Mouse (Mus musculus) embryonic fibroblast, embryonic 13.5 days (primary cell): ENCODE measurements at regions not wholly inside any gene's neighbourhood (a gene's known extent, or its start where the extent isn't known, plus 50 kb on each side); places are given as distances from the start of the nearest gene placed in this dataset.

ENCODE experiments used
- H3K27ac ChIP-seq: 2 replicates; pipeline ENCODE4 v1.5.1; 2012; ENCODE audit warnings: low read length, control low read depth, inconsistent platforms; ENCODE audit not compliant: insufficient read depth
- H3K4me1 ChIP-seq: 2 replicates; pipeline ENCODE4 v1.6.1; 2011; ENCODE audit warnings: low read length; ENCODE audit not compliant: control insufficient read depth, insufficient read depth
- H3K4me3 ChIP-seq: 2 replicates; pipeline ENCODE4 v1.5.1; 2011; ENCODE audit warnings: mild to moderate bottlenecking, control low read depth, low read length; ENCODE audit not compliant: insufficient read depth
- CTCF ChIP-seq: IDR thresholded peaks from 2 replicates; pipeline ENCODE4 v1.5.1; 2011; ENCODE audit warnings: mild to moderate bottlenecking, control low read depth, low read length, moderate library complexity, borderline replicate concordance; ENCODE audit not compliant: insufficient read depth
- POLR2A ChIP-seq: IDR thresholded peaks from 2 replicates; pipeline ENCODE4 v1.6.1; 2011; ENCODE audit warnings: low read depth, mild to moderate bottlenecking, control low read depth, low read length, moderate library complexity

DNA sequence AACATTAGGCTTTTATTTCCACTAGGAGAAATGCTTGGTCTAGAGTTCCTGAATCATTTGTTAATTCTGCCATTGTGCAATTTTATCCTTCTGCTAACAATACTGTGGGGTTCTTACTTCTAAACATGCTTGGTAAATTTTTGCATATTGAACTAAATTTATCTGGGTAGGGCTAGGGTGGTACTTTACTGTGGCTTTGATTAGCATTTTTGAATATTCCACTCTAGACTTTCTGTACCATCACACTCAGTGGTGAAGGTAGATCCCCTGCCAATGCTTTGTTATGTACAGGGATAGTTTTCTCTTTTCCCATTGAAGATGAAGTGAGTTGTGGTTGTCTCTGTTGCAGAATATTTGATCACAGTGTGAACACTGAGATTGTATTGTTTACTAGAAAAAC is 497.1 kb downstream of the Fgf9 start:
- Histone ChIP-seq H3K4me3 (no peak overlapping the region), H3K27ac (no peak overlapping the region), H3K4me1 (no peaks in the 10 kb centered on the region)
- TF ChIP-seq CTCF = no peak

DNA sequence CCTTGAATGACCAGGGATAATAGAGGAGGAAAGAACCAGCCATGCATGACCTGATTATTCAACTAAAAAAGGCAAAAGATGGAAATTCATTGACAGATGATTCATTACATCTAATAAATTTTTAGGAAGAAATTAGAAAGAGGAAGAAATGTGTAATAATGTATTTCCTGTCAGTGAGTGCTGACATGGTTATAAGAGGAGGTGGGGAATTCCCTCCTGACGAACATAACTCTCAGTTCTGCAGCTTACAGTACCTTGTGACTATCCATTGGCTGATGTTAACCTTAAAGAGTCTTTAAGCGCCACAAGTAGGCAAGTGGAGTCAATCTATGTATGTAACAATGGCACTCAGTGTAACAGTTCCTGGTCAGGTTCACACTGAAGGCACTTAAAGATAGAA is 492.7 kb downstream of the Fgf9 start:
- no peak overlapping the region for H3K4me3 ChIP-seq
- no peaks in the 10 kb centered on the region for H3K4me1 ChIP-seq
- H3K27ac ChIP-seq = no peak overlapping the region
- no peak for TF ChIP-seq POLR2A

DNA sequence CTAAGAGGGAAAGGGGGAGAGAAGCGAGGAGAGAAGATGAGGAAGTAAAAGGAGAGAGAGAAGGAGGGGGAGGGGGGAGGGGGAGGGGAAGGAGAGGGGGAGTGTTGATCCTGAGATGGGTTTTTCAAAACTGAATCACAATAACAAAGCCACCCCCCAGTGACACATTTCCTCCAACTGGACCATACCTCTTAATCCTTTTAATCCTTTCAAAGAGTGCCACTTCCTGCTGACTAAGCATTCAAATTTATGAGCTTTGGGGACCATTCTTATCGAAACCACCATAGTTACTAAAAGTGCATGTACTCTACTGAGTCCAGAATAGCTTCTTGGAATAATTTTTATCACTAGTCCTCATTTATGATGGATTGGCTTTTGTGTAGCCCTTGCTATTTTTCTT is 480.4 kb downstream of the Fgf9 start:
- Histone ChIP-seq H3K27ac (no peak overlapping the region), H3K4me3 (no peak overlapping the region)
- no peak for TF ChIP-seq POLR2A
- no peak for TF ChIP-seq CTCF

DNA sequence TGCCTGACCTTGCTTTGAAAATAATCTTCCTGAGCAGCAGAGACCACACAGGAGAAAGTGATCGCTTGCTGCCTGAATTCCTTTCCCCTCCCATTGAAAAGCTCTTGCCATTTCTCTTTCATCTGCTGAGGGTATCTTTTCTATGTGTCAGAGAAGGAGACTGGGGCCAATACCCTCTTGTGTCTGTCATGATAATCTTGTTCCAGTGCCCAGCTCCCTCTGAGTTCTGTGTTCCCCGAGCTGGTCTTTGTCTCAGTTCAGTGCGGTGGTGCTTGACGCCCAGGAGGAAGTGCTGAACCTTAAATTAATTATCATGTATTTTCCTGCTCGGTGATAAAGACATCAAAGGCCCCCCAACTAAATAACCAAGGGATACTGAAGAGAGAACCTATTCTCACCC is 475.4 kb downstream of the Fgf9 start:
- TF ChIP-seq POLR2A = no peak
- TF ChIP-seq CTCF = no peak
- Histone ChIP-seq H3K27ac (no peak overlapping the region), H3K4me1 (no peaks in the 10 kb centered on the region)

More for the DNA sequence above, 480.4 kb downstream of the Fgf9 start:
- H3K4me1 ChIP-seq = no peaks in the 10 kb centered on the region

DNA sequence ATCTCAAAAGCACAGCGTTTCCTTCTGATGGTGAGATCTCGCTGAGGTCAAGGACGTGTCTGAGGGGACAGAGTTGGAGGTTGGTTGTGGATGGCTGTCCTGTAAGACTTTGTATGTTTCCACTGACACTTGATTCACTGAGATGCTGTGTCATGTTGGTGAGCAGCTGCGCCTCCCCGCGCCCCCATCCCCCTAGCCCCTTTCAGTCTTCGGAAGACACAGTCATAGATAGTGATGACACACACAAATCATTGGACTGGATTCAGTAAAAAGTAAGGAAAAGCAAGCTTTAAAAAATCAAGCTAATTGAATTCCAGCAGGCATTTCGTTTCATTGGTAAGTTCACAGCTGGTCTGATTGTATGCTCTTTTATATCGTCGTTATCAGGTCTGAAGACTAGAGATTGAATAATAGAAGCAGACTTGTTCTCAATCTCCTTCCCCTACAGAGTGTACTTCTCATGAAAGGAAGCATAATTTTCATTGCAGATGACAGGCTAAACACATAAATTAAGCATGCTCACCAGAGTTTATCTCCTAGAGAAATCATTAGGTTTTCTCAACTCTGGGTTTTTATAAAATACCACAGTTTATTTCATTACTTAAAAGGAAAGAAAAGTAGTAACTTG is 472.9 kb downstream of the Fgf9 start:
- H3K4me3 ChIP-seq = no peak overlapping the region
- TF ChIP-seq POLR2A (no peak), CTCF (no peak)
- no peaks in the 10 kb centered on the region for H3K4me1 ChIP-seq
- no peak overlapping the region for H3K27ac ChIP-seq

More for the DNA sequence above, 475.4 kb downstream of the Fgf9 start:
- H3K4me3 ChIP-seq = no peak overlapping the region

DNA sequence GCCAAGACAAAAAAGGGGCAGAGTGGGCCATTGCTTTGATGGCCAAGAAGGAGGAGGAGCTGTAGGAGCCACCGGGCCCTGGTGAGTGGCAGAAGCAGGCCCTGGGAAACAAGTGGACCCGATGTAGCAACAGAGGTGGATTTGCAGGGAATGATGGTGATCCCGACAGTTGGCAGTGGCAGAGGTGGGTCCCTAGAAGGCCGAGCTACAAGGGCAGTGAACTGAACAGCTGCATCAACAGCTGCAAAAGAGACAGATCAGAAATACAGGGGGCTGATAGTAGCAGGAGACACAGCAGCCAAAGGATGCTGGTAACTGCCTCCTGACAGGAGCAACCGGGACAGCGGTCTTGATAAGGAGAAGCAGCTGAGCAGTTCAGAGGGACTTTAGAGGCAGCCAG is 467.8 kb downstream of the Fgf9 start:
- H3K27ac ChIP-seq = no peak overlapping the region
- H3K4me3 ChIP-seq = no peak overlapping the region
- no peaks in the 10 kb centered on the region for H3K4me1 ChIP-seq
- no peak for TF ChIP-seq POLR2A
- TF ChIP-seq CTCF = no peak

DNA sequence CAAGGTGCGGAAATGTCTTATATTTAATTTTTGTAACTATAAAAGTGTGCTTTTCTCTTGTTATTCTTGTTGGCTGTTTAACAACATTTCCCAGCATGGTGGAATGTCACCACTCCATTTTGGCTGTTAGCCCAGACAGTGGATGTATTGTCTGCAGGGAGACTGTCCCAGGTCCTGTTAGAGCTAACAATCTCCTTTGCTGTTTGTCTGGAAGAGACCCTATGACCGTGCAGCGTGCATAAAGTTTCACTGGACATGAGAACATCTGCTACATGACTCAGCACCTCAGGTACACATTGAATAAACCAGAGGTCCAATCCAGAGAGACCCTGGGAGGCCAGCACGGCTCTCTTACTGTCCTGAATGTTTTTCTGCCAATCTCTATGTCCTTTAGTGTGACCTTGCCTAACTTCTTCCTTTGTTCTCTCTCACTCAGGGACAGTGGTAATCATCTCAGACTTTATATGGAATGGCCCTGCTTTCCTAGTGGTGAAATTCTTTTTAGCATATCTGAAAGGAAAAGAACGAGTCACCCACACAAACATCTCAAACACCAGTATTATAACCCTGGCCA is 450.7 kb downstream of the Fgf9 start:
- TF ChIP-seq POLR2A = no peak
- no peak for TF ChIP-seq CTCF
- Histone ChIP-seq H3K27ac (peak overlapping the region; percentile 63), H3K4me3 (no peak overlapping the region), H3K4me1 (peaks cover 21% of the 10 kb centered on the region)

DNA sequence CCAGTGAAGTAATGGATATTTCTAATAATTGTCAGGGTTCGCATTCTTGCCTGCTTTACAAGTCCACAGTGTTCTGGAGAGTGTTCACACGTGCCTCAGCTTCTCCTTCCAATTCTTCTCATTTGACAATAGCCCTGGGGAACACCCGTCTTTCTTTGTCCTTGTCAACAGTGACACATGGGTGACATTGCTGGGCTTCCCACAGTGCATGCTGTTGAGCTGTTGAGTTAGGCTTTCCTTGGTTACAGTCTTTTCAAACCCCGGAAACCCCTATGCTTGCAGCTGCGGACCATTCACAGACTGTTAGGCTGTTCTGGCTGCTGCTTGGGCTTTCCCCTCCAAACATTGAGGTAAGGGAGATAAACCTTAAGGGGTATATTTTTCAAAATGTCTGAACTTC is 450.0 kb downstream of the Fgf9 start:
- TF ChIP-seq CTCF (no peak), POLR2A (no peak)

DNA sequence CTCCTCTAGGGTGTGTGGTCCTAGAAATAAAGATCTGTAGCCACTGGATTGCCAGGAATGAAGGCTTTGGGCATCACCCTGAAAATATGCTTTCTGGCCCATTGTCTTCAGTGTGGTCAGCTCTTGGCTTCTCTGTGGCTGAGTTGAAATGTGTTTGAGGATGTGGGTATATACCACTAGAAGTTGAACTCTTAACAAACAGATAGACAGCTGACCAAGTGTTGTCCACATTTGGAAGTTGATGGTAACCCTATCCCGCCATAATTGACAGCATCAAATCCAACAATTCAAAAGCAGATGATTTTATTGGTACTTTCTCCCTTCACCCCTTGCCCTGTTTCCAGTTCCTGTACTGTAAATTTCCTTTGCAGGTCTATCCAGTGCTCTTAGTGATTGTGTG is 448.7 kb downstream of the Fgf9 start:
- TF ChIP-seq POLR2A = no peak
- TF ChIP-seq CTCF = no peak
- Histone ChIP-seq H3K4me1 (peaks cover 21% of the 10 kb centered on the region), H3K27ac (0 out of 2 replicates have a peak overlapping the region, but pooled peaks have one; percentile 29), H3K4me3 (no peak overlapping the region)

More for the DNA sequence above, 450.0 kb downstream of the Fgf9 start:
- peaks cover 21% of the 10 kb centered on the region for H3K4me1 ChIP-seq
- H3K4me3 ChIP-seq = no peak overlapping the region
- H3K27ac ChIP-seq = no peak overlapping the region

DNA sequence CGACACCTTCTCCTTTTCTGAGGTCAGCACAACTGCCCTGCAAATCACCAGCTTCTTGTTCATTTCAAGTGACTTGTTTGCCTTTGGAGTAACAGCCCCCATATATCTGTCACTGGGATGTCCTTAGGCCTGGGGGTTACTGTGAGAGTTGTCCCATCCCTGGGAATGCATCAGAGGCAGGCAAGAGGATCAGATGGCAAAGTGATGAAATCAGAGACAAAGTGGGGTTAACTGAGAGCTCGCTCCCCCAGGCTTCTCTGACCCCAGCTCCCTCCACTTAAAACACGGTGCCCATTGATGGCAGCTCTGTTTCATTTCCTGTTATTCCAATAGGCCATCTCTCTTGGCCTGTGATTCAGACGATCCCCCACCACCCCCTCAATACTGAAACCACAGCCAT is 446.2 kb downstream of the Fgf9 start:
- H3K4me1 ChIP-seq = peaks cover 24% of the 10 kb centered on the region
- H3K27ac ChIP-seq = no peak overlapping the region
- no peak for TF ChIP-seq CTCF
- no peak for TF ChIP-seq POLR2A
- H3K4me3 ChIP-seq = no peak overlapping the region

DNA sequence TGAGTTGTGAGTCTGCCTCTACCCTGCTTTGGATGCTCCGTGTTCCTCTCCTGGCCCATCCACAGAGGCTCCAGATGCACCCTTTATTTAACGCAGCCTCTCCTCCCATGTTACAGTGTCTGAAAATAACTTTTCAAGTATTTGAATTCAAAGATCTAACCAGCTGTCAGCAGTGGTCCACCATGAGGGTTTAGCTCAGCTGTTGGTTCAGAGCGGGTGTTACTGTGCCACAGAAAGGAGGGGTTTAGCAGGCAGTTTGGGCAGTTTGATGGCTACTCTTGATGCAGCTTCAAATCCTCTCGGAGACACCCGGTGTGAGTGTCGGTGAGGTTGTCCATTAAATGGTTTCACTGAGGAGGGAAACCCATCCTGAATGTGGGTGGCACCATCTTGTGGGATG is 441.8 kb downstream of the Fgf9 start:
- TF ChIP-seq CTCF (no peak), POLR2A (no peak)
- Histone ChIP-seq H3K27ac (no peak overlapping the region), H3K4me3 (no peak overlapping the region), H3K4me1 (peaks cover 17% of the 10 kb centered on the region)
